In genomic region chr9:122352025-122352392, GRCm38 (mm10) we compare ENCODE assay signal across 8 mouse cellular contexts. TPM values are rescaled to one million over a fixed set of nuclear protein-coding genes. Genes with fewer than 3 reads are reported as not detected.
DNase-seq lines count a peak whose midpoint lies in the region; ATAC-seq and TF ChIP-seq lines count a peak whose summit lies in the region.

No protein-coding gene starts in this region.

- H3K4me3 ChIP-seq in cerebellum, adult 2 months (replicated peaks; ENCODE audit: insufficient read depth, low read depth, low read length) = peak overlapping the region; percentile 67
- H3K4me3 ChIP-seq in forebrain, embryonic 11.5 days (ENCODE audit: low read depth, low read length) = peak overlapping the region; percentile 56
- peak overlapping the region; percentile 74 to 75 for H3K4me3 ChIP-seq in liver, embryonic 14.5 days (ENCODE audit: insufficient read depth in 1 of 2, low read depth in 2 of 2, low read length in 2 of 2)

- under 1% methylated on average over 30 of the region's 30 CpGs for WGBS in cerebellum, adult 2 months
- 1% methylated on average over 30 of the region's 30 CpGs for WGBS in forebrain, embryonic 11.5 days
- under 1% methylated on average over 26 of the region's 30 CpGs for WGBS in liver, embryonic 14.5 days (ENCODE audit: insufficient replicate concordance)

- TF ChIP-seq POLR2A in cerebellum, adult 2 months (IDR thresholded peaks at IDR 0.05; ENCODE audit: borderline replicate concordance, insufficient read depth, low read length) = no peak

- no peak for DNase-seq in cerebellum, adult 2 months
- no peak for DNase-seq in cerebellum, postnatal 36 days
- DNase-seq in forebrain, embryonic 11.5 days (ENCODE audit: low spot score) = no peak
- DNase-seq in liver, embryonic 14.5 days (ENCODE audit: low read depth in 3 of 3, low spot score in 3 of 3) = no peak
- no peak for DNase-seq in natural killer cell, adult 2 months (ENCODE audit: low spot score in 2 of 2)
- DNase-seq in layer of hippocampus, adult 11-12 months (ENCODE audit: low spot score) = no peak
- no peak for DNase-seq in ovary, postnatal 14 days (ENCODE audit: low spot score)

- no peak for TF ChIP-seq EP300 in liver, embryonic 14.5 days (IDR thresholded peaks at IDR 0.05; ENCODE audit: low read depth)

- no peaks in the 10 kb centered on the region for H3K9me3 ChIP-seq in forebrain, embryonic 11.5 days (ENCODE audit: control insufficient read depth, low read length)
- H3K9me3 ChIP-seq in liver, embryonic 14.5 days (ENCODE audit: control insufficient read depth, low read length) = no peaks in the 10 kb centered on the region

- TF ChIP-seq CTCF in cerebellum, adult 2 months (IDR thresholded peaks at IDR 0.05; ENCODE audit: borderline replicate concordance, insufficient read depth, low read depth, low read length) = no peak
- no peak for TF ChIP-seq CTCF in liver, embryonic 14.5 days (IDR thresholded peaks at IDR 0.05; ENCODE audit: low read depth)

- no peaks in the 10 kb centered on the region for H3K36me3 ChIP-seq in forebrain, embryonic 11.5 days (ENCODE audit: control insufficient read depth, insufficient read depth, low read length)
- H3K36me3 ChIP-seq in liver, embryonic 14.5 days (replicated peaks; ENCODE audit: control insufficient read depth, insufficient read depth, low read depth) = no peaks in the 10 kb centered on the region

- H3K9ac ChIP-seq in forebrain, embryonic 11.5 days (ENCODE audit: low read length) = peak overlapping the region; percentile 75
- H3K9ac ChIP-seq in liver, embryonic 14.5 days (replicated peaks) = peak overlapping the region; percentile 95

- H3K4me2 ChIP-seq in forebrain, embryonic 11.5 days (ENCODE audit: low read depth, low read length, severe bottlenecking) = peak overlapping the region; percentile 63
- H3K4me2 ChIP-seq in liver, embryonic 14.5 days (ENCODE audit: low read depth) = peak overlapping the region; percentile 85

- H3K4me1 ChIP-seq in cerebellum, adult 2 months (ENCODE audit: control insufficient read depth, insufficient read depth, low read length) = no peaks in the 10 kb centered on the region; the same call in none of the 2 replicates
- H3K4me1 ChIP-seq in forebrain, embryonic 11.5 days (replicated peaks; ENCODE audit: control insufficient read depth, insufficient read depth, low read length) = no peaks in the 10 kb centered on the region
- peaks cover 48 to 56% of the 10 kb centered on the region in 2 experiments for H3K4me1 ChIP-seq in liver, embryonic 14.5 days (replicated peaks; ENCODE audit: control insufficient read depth in 2 of 2, insufficient read depth in 2 of 2, low read length in 1 of 2)

- ATAC-seq in CD4-positive, CD25-positive, alpha-beta regulatory T cell, adult 4 months = peak; percentile 12
- no peak for ATAC-seq in forebrain, embryonic 11.5 days (replicated peaks; ENCODE audit: low FRiP score)
- ATAC-seq in liver, embryonic 14.5 days (ENCODE audit: insufficient read depth) = no peak; the same call in 1 of the 2 replicates

- H3K27ac ChIP-seq in cerebellum, adult 2 months (ENCODE audit: insufficient read depth, low read length) = no peak overlapping the region
- H3K27ac ChIP-seq in forebrain, embryonic 11.5 days (ENCODE audit: low read depth, low read length) = no peak overlapping the region
- peak overlapping the region; percentile 57 for H3K27ac ChIP-seq in liver, embryonic 14.5 days

- no peaks in the 10 kb centered on the region for H3K27me3 ChIP-seq in cerebellum, adult 2 months (ENCODE audit: control insufficient read depth, insufficient read depth, low read length)
- H3K27me3 ChIP-seq in forebrain, embryonic 11.5 days (ENCODE audit: control insufficient read depth, insufficient read depth, low read length) = no peaks in the 10 kb centered on the region
- no peaks in the 10 kb centered on the region for H3K27me3 ChIP-seq in liver, embryonic 14.5 days (ENCODE audit: control insufficient read depth, insufficient read depth, low read length)

RNA-seq across cellular contexts. Expression of gene Abhd5, which starts 0.6 kb away (rescaled TPM):
- polyA plus RNA-seq in cerebellum, adult 2 months (2012; rRNA removed) = 23.8 and 24.1 TPM in 2 replicates
- 10 to 100 TPM; 15.8 to 17.5 TPM for polyA plus RNA-seq in CD4-positive, CD25-positive, alpha-beta regulatory T cell, adult 4 months (2017; shearing (Covaris generic))
- 19.3 and 19.7 TPM in 2 replicates for polyA plus RNA-seq in forebrain, embryonic 11.5 days (2014; fragmentation: Nextera tagmentation; extraction: Ambion mirVana)
- polyA plus RNA-seq in liver, embryonic 14.5 days (2012; rRNA removed) = 15.6 and 16.7 TPM in 2 replicates
- 26.0 and 26.1 TPM in 2 replicates for polyA plus RNA-seq in liver, embryonic 14.5 days (2014; fragmentation: Nextera tagmentation; extraction: Ambion mirVana)

RNA-seq across cellular contexts. Expression of gene Ano10, which starts 57.8 kb away (rescaled TPM):
- 29.7 and 31.3 TPM in 2 replicates for polyA plus RNA-seq in cerebellum, adult 2 months (2012; rRNA removed)
- 10 to 100 TPM; 18.2 to 22.9 TPM for polyA plus RNA-seq in CD4-positive, CD25-positive, alpha-beta regulatory T cell, adult 4 months (2017; shearing (Covaris generic))
- 34.0 and 44.6 TPM in 2 replicates for polyA plus RNA-seq in forebrain, embryonic 11.5 days (2014; fragmentation: Nextera tagmentation; extraction: Ambion mirVana)
- polyA plus RNA-seq in liver, embryonic 14.5 days (2012; rRNA removed) = 6.4 and 6.9 TPM in 2 replicates
- 11.2 and 11.4 TPM in 2 replicates for polyA plus RNA-seq in liver, embryonic 14.5 days (2014; fragmentation: Nextera tagmentation; extraction: Ambion mirVana)
